Mouse (Mus musculus): ENCODE data around the gene Samd7. TPM values are rescaled to one million over a fixed set of nuclear protein-coding genes. Genes with fewer than 3 reads are reported as not detected.

Samd7 gene
- polyA plus RNA-seq, 1 experiment from 2014 or later = not detected

- Histone ChIP-seq H3K4me1 (replicated peaks) (peaks cover 4% of the 10 kb centered on the region; the same call in 1 of the 2 replicates), H3K27ac (no peak overlapping the region), H3K9me3 (no peaks in the 10 kb centered on the region), H3K4me3 (no peak overlapping the region), H3K36me3 (no peaks in the 10 kb centered on the region), H3K9ac (no peak overlapping the region), H3K27me3 (no peaks in the 10 kb centered on the region), H3K4me2 (no peak overlapping the region)
- WGBS = 52% methylated on average over 10 of the region's 10 CpGs
- ATAC-seq (ENCODE audit: low FRiP score) = no peak
These were observed 21.8 kb upstream of the Samd7 start for GRCm38 (mm10) chr3:30724105-30724824.

DNA sequence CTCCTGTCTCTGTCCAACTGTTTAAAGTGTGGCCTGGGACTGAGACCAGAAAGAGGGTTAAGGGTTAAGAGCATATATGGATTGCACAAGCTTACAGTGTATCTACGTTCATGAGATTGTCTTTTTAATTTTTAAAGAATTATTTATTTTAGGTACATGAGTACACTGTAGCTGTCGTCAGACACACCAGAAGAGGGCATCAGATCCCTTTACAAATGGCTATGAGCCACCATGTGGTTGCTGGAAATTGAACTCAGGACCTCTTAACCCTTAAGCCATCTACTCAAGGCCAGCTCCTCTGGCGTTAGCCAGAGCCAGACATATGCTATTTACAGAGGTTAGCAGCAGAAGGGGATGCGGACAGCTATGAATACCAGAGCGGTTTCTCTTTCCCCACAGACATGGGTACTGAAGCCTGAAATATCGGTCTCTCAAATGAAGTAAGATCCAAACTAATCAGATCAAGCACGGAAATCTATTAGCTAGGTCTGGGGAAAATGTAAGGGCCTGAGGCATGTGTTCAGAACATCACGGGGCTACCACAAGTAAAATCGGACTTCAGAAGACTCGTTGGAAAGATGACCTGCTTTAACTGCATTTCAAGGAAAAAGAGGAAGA, 21.1 kb upstream of the Samd7 start:
- Histone ChIP-seq H3K9me3 (no peaks in the 10 kb centered on the region), H3K27me3 (no peaks in the 10 kb centered on the region), H3K36me3 (no peaks in the 10 kb centered on the region), H3K4me2 (no peak overlapping the region), H3K27ac (no peak overlapping the region), H3K4me3 (no peak overlapping the region), H3K4me1 (replicated peaks) (peaks cover 4% of the 10 kb centered on the region; the same call in 1 of the 2 replicates), H3K9ac (no peak overlapping the region)
- 83% methylated on average over 10 of the region's 10 CpGs for WGBS
- ATAC-seq (ENCODE audit: low FRiP score) = no peak

- H3K27me3 ChIP-seq = no peaks in the 10 kb centered on the region
- H3K9me3 ChIP-seq = no peaks in the 10 kb centered on the region
- peaks cover 4% of the 10 kb centered on the region; the same call in 1 of the 2 replicates for H3K4me1 ChIP-seq (replicated peaks)
- no peak overlapping the region for H3K9ac ChIP-seq
- H3K36me3 ChIP-seq = no peaks in the 10 kb centered on the region
- WGBS = 84% methylated on average over 7 of the region's 7 CpGs
- no peak for ATAC-seq (ENCODE audit: low FRiP score)
- no peak overlapping the region for H3K4me2 ChIP-seq
- H3K27ac ChIP-seq = no peak overlapping the region
- no peak overlapping the region for H3K4me3 ChIP-seq
These were observed 20.6 kb upstream of the Samd7 start for GRCm38 (mm10) chr3:30725514-30725913.

GRCm38 (mm10) chr3:30727209-30727608, 18.9 kb upstream of the Samd7 start:
- Histone ChIP-seq H3K4me1 (replicated peaks) (peaks cover 4% of the 10 kb centered on the region; the same call in 1 of the 2 replicates), H3K36me3 (no peaks in the 10 kb centered on the region), H3K4me3 (no peak overlapping the region), H3K27me3 (no peaks in the 10 kb centered on the region), H3K27ac (no peak overlapping the region), H3K9me3 (no peaks in the 10 kb centered on the region), H3K4me2 (no peak overlapping the region), H3K9ac (no peak overlapping the region)
- WGBS = 88% methylated on average over 4 of the region's 4 CpGs
- ATAC-seq (ENCODE audit: low FRiP score) = no peak

DNA sequence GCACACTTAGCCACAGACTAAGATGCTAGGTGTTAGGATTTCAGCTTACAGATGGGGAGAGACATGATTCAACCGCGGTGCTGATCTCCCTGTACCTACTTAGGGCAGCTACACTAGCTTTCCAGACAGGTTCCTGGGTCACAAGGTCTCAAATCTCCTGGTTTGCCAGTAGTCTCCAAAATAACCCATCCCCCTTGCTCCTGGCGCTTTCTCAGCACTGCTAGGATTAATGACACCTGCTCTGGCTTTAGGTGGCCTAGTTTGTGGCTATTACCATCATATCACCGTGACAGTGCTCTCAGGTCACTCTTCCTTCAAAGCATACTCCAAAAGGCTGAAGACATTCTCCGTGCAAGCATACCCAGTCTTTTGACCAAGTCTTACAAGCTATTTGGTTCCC, 17.0 kb upstream of the Samd7 start:
- Histone ChIP-seq H3K9ac (no peak overlapping the region), H3K36me3 (no peaks in the 10 kb centered on the region), H3K27ac (no peak overlapping the region), H3K4me3 (no peak overlapping the region), H3K27me3 (no peaks in the 10 kb centered on the region), H3K9me3 (no peaks in the 10 kb centered on the region), H3K4me2 (no peak overlapping the region), H3K4me1 (replicated peaks) (no peaks in the 10 kb centered on the region)
- no peak for ATAC-seq (ENCODE audit: low FRiP score)
- WGBS = 92% methylated on average over 5 of the region's 5 CpGs

DNA sequence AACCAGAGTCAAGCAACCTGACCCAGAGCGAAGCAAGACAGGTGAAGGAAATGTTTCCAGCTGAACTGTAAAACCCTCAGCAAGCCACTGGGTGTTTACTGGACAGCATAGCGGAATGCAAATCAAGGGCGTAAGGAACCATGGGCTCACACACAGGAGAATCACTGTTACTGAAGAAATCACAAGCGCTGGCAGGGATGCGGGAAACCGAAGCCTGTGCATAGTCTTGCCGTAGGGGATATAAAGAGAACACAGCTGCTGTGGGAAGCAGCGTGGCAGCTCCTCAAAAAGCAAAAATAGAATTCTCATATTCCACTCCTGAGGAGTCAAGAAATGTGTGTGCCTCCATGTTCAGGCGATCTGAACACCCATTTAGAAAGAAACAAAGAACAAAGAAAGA, 9.3 kb upstream of the Samd7 start:
- Histone ChIP-seq H3K9me3 (no peaks in the 10 kb centered on the region), H3K4me1 (replicated peaks) (peaks cover 11% of the 10 kb centered on the region), H3K27me3 (no peaks in the 10 kb centered on the region), H3K4me3 (no peak overlapping the region), H3K36me3 (no peaks in the 10 kb centered on the region), H3K9ac (no peak overlapping the region), H3K27ac (no peak overlapping the region), H3K4me2 (no peak overlapping the region)
- no peak for ATAC-seq (ENCODE audit: low FRiP score)
- WGBS = 51% methylated on average over 9 of the region's 9 CpGs

DNA sequence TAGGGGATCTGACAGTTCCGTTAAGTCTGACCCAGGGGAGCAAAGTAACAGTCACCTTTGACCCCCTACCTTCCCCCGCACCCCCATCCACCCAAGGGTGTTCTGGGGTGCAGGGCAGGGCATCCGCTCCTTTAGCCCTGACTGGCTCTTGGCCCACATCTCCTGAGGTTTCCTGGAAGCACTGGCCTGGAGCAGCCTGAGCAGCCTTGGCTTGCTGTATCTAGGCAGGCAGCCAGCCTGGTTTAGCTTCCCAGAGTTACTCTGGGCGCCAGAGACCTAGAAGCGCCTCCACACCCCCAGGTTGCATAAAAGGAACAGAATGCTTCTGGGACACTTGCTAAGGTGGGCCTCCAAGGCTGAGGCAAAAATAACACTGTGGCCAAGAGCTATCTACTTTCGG, 4.8 kb upstream of the Samd7 start:
- ATAC-seq (ENCODE audit: low FRiP score) = no peak
- H3K36me3 ChIP-seq = no peaks in the 10 kb centered on the region
- 89% methylated on average over 6 of the region's 6 CpGs for WGBS
- H3K4me1 ChIP-seq (replicated peaks) = peaks cover 11% of the 10 kb centered on the region
- no peak overlapping the region for H3K4me2 ChIP-seq
- no peak overlapping the region for H3K27ac ChIP-seq
- no peak overlapping the region for H3K9ac ChIP-seq
- 0 out of 2 replicates have a peak, but pooled peaks cover 6% of the 10 kb centered on the region for H3K9me3 ChIP-seq
- no peaks in the 10 kb centered on the region for H3K27me3 ChIP-seq
- H3K4me3 ChIP-seq = no peak overlapping the region

GRCm38 (mm10) chr3:30742891-30743290, 3.2 kb upstream of the Samd7 start:
- Histone ChIP-seq H3K9ac (no peak overlapping the region), H3K4me2 (no peak overlapping the region), H3K4me3 (no peak overlapping the region), H3K27me3 (no peaks in the 10 kb centered on the region), H3K4me1 (replicated peaks) (no peaks in the 10 kb centered on the region), H3K36me3 (no peaks in the 10 kb centered on the region), H3K27ac (no peak overlapping the region), H3K9me3 (0 out of 2 replicates have a peak, but pooled peaks cover 6% of the 10 kb centered on the region)
- no peak for ATAC-seq (ENCODE audit: low FRiP score)
- 90% methylated on average over 7 of the region's 7 CpGs for WGBS

GRCm38 (mm10) chr3:30748316-30748715, 2.2 kb downstream of the Samd7 start:
- no peak for ATAC-seq (ENCODE audit: low FRiP score)
- WGBS = 91% methylated on average over 9 of the region's 9 CpGs
- no peak overlapping the region for H3K4me3 ChIP-seq

DNA sequence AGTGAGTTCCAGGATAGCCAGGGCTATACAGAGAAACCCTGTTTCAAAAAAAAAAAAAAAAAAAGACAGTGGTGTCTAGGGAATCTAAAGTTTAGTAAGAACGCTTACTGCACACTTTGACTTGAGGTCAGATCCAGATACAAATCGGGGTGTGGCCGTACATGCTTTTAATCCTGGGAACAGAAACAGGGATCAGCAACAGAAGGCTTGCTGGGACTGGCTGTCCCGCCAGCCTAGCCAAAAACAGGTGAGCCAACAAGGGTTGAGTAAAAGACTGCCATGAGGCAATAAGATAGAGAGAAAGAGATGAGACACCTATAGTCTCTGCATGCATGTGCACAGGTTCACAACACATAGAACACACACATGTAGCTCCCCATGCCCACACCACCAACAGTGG, 8.6 kb downstream of the Samd7 start:
- H3K9ac ChIP-seq = no peak overlapping the region
- H3K9me3 ChIP-seq = no peaks in the 10 kb centered on the region
- H3K4me1 ChIP-seq (replicated peaks) = no peaks in the 10 kb centered on the region
- H3K4me3 ChIP-seq = no peak overlapping the region
- H3K4me2 ChIP-seq = no peak overlapping the region
- H3K27ac ChIP-seq = no peak overlapping the region
- H3K36me3 ChIP-seq = no peaks in the 10 kb centered on the region
- no peaks in the 10 kb centered on the region for H3K27me3 ChIP-seq
- 91% methylated on average over 4 of the region's 4 CpGs for WGBS
- ATAC-seq (ENCODE audit: low FRiP score) = no peak

More at GRCm38 (mm10) chr3:30748316-30748715, 2.2 kb downstream of the Samd7 start:
- H3K27ac ChIP-seq = no peak overlapping the region
- no peak overlapping the region for H3K9ac ChIP-seq
- H3K4me2 ChIP-seq = no peak overlapping the region
- no peaks in the 10 kb centered on the region for H3K27me3 ChIP-seq
- no peaks in the 10 kb centered on the region for H3K4me1 ChIP-seq (replicated peaks)
- no peaks in the 10 kb centered on the region for H3K36me3 ChIP-seq
- H3K9me3 ChIP-seq = 0 out of 2 replicates have a peak, but pooled peaks cover 6% of the 10 kb centered on the region

GRCm38 (mm10) chr3:30764877-30765276, 18.8 kb downstream of the Samd7 start:
- Histone ChIP-seq H3K9ac (no peak overlapping the region), H3K27ac (no peak overlapping the region), H3K4me3 (no peak overlapping the region), H3K36me3 (no peaks in the 10 kb centered on the region), H3K4me2 (no peak overlapping the region), H3K9me3 (no peaks in the 10 kb centered on the region), H3K4me1 (replicated peaks) (no peaks in the 10 kb centered on the region), H3K27me3 (no peaks in the 10 kb centered on the region)
- no peak for ATAC-seq (ENCODE audit: low FRiP score)
- 92% methylated on average over 4 of the region's 4 CpGs for WGBS

DNA sequence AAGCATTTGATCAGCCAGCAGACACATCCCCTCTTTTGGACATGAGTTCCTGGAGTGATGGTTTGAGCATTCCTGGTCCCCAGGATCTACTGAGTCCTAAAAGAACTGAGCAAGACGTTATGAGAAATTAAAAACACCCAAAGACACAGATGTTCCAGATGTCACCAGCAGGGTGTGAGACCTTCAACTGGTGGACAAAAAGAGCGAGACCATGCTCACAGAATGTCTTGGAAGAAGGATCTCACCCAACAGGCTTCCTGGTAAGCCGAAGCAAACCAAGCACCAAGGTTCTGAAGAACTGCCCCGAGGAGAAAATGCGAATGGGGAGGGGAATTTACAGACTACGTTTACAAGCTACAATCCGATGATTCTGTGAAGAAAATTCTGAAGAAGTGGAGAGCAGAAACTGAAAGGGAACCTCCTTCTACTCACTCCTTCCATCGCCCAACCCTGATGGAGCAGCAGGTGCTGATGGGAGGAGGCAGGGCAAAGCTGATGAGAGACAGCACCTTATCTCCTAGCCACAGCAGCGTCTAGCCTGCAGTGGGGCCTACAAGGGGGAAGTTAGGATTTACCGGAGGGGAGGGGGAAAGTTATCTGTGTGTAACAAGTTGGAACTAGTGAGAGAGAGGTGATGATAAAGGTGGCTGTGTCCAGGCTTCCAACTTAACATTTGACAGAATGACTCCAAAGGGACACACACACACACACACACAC, 19.4 kb downstream of the Samd7 start:
- no peak overlapping the region for H3K27ac ChIP-seq
- no peaks in the 10 kb centered on the region for H3K4me1 ChIP-seq (replicated peaks)
- no peaks in the 10 kb centered on the region for H3K9me3 ChIP-seq
- H3K4me2 ChIP-seq = no peak overlapping the region
- no peak overlapping the region for H3K9ac ChIP-seq
- ATAC-seq (ENCODE audit: low FRiP score) = no peak
- no peaks in the 10 kb centered on the region for H3K27me3 ChIP-seq
- WGBS = 83% methylated on average over 10 of the region's 10 CpGs
- no peak overlapping the region for H3K4me3 ChIP-seq
- H3K36me3 ChIP-seq = no peaks in the 10 kb centered on the region

Data from hindbrain, embryonic 13.5 days (tissue).